In genomic region chr13:112408701-112409100, GRCm38 (mm10) we compare ENCODE assay signal across 18 mouse cellular contexts.
"Had no signal": no experiment of that assay in that cellular context is flagged by ENCODE, and none has a peak within 500 bp of the region (broad histone marks: within the 10 kb centered on the region; RNA-seq: fewer than 3 reads in every experiment).

No protein-coding gene starts in this region.

- H3K27ac ChIP-seq: liver, embryonic 15.5 days; lung, embryonic 15.5 days; macrophage; midbrain, embryonic 12.5 days; neural tube, embryonic 12.5 days had no signal

- H3K9ac ChIP-seq: liver, embryonic 15.5 days; liver, postnatal 0 days; lung, embryonic 15.5 days; midbrain, embryonic 12.5 days; neural tube, embryonic 12.5 days had no signal

- DNase-seq: liver, postnatal 0 days; lung, adult 2 months; lung, postnatal 14 days; lung, postnatal 36 days; midbrain, embryonic 14.5 days; right cerebral cortex, postnatal 25 days; right cerebral cortex, postnatal 4 days; spleen, adult 18-20 months; thymus, adult 2 months; thymus, postnatal 25 days; thymus, postnatal 4 days had no signal

- H3K36me3 ChIP-seq: liver, embryonic 15.5 days; lung, embryonic 15.5 days; midbrain, embryonic 12.5 days; neural tube, embryonic 12.5 days had no signal

- H3K4me3 ChIP-seq: liver, embryonic 15.5 days; lung, embryonic 15.5 days; midbrain, embryonic 12.5 days; neural tube, embryonic 12.5 days had no signal

- H3K27me3 ChIP-seq: liver, embryonic 15.5 days; lung, embryonic 15.5 days; midbrain, embryonic 12.5 days; neural tube, embryonic 12.5 days had no signal

- ATAC-seq: liver, postnatal 0 days; lung, postnatal 0 days; midbrain, embryonic 16.5 days had no signal

- H3K9me3 ChIP-seq: liver, embryonic 15.5 days; lung, embryonic 15.5 days; midbrain, embryonic 12.5 days; neural tube, embryonic 12.5 days had no signal

- H3K4me2 ChIP-seq: liver, embryonic 15.5 days; lung, embryonic 15.5 days; midbrain, embryonic 12.5 days; neural tube, embryonic 12.5 days had no signal

- H3K4me1 ChIP-seq: liver, embryonic 15.5 days; midbrain, embryonic 12.5 days; neural tube, embryonic 12.5 days had no signal
